Mouse (Mus musculus) heart, embryonic 13.5 days (tissue): ENCODE measurements around the gene Rmnd1. TPM values are rescaled to one million over a fixed set of nuclear protein-coding genes. Genes with fewer than 3 reads are reported as not detected.

Experiments used
- ATAC-seq: fragments of 200-750 bp; cut with Nextera tagmentation; 2 replicates; pipeline ENCODE4 v1.8.0; 2017; ENCODE audit warnings: moderate TSS enrichment; ENCODE audit not compliant: insufficient number of reproducible peaks, low FRiP score, low TSS enrichment; ENCODE audit errors: extremely low read depth
- H3K27ac ChIP-seq: fragments of 300-500 bp; sonication (generic); replicated peaks from 2 replicates; pipeline ENCODE4 v1.5.1; 2015; ENCODE audit warnings: moderate library complexity, mild to moderate bottlenecking, inconsistent platforms
- H3K27me3 ChIP-seq: fragments of 300-500 bp; sonication (generic); replicated peaks from 2 replicates; pipeline ENCODE4 v1.6.1; 2015; ENCODE audit warnings: mild to moderate bottlenecking, inconsistent platforms
- H3K36me3 ChIP-seq: fragments of 300-500 bp; sonication (generic); 2 replicates; pipeline ENCODE4 v1.6.1; 2015; ENCODE audit warnings: mild to moderate bottlenecking, inconsistent platforms
- H3K4me1 ChIP-seq: fragments of 300-500 bp; sonication (generic); 2 replicates; pipeline ENCODE4 v1.6.1; 2015; ENCODE audit warnings: inconsistent platforms
- H3K4me2 ChIP-seq: fragments of 300-500 bp; sonication (generic); 2 replicates; pipeline ENCODE4 v1.6.1; 2015; ENCODE audit warnings: inconsistent platforms, mild to moderate bottlenecking, moderate library complexity
- H3K4me3 ChIP-seq: fragments of 300-500 bp; sonication (generic); 2 replicates; pipeline ENCODE4 v1.5.1; 2015; ENCODE audit warnings: moderate library complexity, mild to moderate bottlenecking, inconsistent platforms
- H3K9ac ChIP-seq: fragments of 300-500 bp; sonication (generic); 2 replicates; pipeline ENCODE4 v1.6.1; 2015; ENCODE audit warnings: inconsistent platforms, mild to moderate bottlenecking, moderate library complexity
- H3K9me3 ChIP-seq: fragments of 300-500 bp; sonication (generic); 2 replicates; pipeline ENCODE4 v1.6.1; 2016; ENCODE audit warnings: inconsistent platforms
- WGBS: fragments of 180-500 bp; shearing (Covaris S2); methylation state at CpG from one replicate; pipeline ENCODE4 v1.1.7; 2015; ENCODE audit warnings: mixed read lengths; 5-methylcytosine and 5-hydroxymethylcytosine counted together
- polyA plus RNA-seq: library from polyadenylated mRNA; unstranded; fragments of >200 nt; fragmentation: Nextera tagmentation; extraction: Ambion mirVana; gene quantifications from 2 replicates; pipeline ENCODE4 v1.2.1, GENCODE M21; 2015

Rmnd1 gene
- polyA plus RNA-seq, 1 experiment from 2014 or later = 70.5 TPM

DNA sequence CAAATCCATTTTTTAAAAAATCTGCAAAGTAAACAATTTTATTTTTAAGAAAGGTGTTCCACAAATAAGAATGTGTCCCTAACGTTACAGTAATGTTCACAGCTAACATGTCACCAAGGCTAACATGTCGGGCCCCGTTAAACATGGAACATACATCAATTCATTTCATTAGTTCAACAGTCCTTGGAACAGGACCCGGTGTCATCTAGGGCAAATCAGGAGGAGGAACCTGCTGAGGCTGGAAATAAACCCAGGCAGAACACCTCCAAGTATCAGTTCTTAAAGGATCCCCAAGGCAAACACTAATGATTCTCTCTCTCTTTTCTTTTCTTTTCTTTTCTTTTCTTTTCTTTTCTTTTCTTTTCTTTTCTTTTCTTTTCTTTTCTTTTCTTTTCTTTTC is 57.5 kb downstream of the Rmnd1 start:
- no peaks in the 10 kb centered on the region for H3K27me3 ChIP-seq
- no peak overlapping the region for H3K27ac ChIP-seq
- no peaks in the 10 kb centered on the region for H3K9me3 ChIP-seq
- H3K9ac ChIP-seq = no peak overlapping the region
- H3K4me2 ChIP-seq = no peak overlapping the region
- H3K4me3 ChIP-seq = no peak overlapping the region
- H3K36me3 ChIP-seq = peaks cover 33% of the 10 kb centered on the region
- H3K4me1 ChIP-seq = peaks cover 8% of the 10 kb centered on the region; the same call in 1 of the 2 replicates
- ATAC-seq = no peak
- 83% methylated on average over 4 of the region's 4 CpGs for WGBS

DNA sequence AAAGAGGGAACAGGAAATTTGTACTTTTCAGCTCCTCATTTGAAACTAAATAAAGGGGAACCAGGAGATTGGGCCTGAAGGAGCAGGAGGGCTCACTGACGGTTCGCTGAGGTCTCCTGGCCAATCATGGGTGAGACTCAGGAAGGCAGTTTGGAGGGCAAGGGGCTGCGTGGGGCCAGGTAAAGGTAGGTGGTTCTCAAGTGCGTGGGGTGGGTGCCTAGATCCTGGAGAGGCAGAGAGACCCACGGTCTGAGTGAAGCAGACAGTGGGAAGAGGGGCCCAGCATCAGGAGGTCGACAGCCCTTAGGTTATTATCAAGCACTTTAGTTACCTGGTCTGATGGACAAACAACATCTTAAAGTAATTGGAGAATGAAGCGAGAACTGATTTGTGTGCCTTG is 57.9 kb downstream of the Rmnd1 start:
- no peak for ATAC-seq
- peaks cover 8% of the 10 kb centered on the region; the same call in 1 of the 2 replicates for H3K4me1 ChIP-seq
- WGBS = 93% methylated on average over 7 of the region's 7 CpGs
- H3K4me2 ChIP-seq = no peak overlapping the region
- H3K27me3 ChIP-seq = no peaks in the 10 kb centered on the region
- no peak overlapping the region for H3K4me3 ChIP-seq
- H3K9ac ChIP-seq = no peak overlapping the region
- no peak overlapping the region for H3K27ac ChIP-seq
- H3K9me3 ChIP-seq = no peaks in the 10 kb centered on the region
- peaks cover 38% of the 10 kb centered on the region for H3K36me3 ChIP-seq

DNA sequence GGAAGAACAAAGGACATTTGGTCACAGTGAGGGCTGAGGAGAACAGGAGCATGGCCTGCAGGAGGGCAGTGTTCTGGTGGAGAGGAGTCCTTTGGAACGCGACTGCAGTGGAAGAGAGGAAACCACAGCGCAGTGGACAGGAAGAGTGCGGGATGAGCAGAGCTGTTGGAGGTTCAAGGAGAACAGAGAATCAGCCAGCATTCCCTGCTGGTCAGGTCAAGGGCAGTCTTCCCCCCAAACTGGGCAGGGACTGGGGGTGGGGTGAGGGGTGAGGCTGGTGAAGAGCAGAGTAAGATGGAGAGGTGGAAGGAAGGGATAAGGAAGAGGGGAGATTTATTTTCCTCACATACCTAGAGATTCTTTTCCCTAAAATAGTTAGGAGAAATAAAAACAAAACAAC is 58.6 kb downstream of the Rmnd1 start:
- no peak overlapping the region for H3K4me2 ChIP-seq
- WGBS = 89% methylated on average over 4 of the region's 4 CpGs
- no peak for ATAC-seq
- H3K27me3 ChIP-seq = no peaks in the 10 kb centered on the region
- peaks cover 8% of the 10 kb centered on the region; the same call in 1 of the 2 replicates for H3K4me1 ChIP-seq
- peaks cover 45% of the 10 kb centered on the region for H3K36me3 ChIP-seq
- H3K27ac ChIP-seq = no peak overlapping the region
- H3K4me3 ChIP-seq = no peak overlapping the region
- no peaks in the 10 kb centered on the region for H3K9me3 ChIP-seq
- H3K9ac ChIP-seq = no peak overlapping the region

DNA sequence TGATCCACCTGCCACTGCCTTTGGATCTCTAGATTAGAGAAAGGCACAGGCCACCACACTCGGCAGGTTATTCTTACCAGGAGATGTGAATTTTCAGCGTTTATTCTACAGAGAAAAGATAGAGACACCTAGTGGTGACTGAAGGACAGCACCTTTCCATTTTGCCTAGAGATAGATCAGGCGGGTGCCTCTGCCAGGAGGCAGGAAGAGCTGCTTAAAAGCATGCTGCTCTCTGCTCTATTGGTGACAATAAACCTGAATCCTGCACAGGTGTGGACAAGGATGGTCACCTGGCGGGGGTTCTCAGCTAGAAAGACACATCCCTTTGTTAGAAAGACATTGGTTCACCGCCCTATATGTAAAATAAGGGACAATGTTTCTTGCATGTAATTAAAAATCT is 60.2 kb downstream of the Rmnd1 start:
- Histone ChIP-seq H3K4me3 (no peak overlapping the region), H3K36me3 (peaks cover 60% of the 10 kb centered on the region), H3K4me1 (peaks cover 5% of the 10 kb centered on the region; the same call in 1 of the 2 replicates), H3K9ac (no peak overlapping the region), H3K27me3 (no peaks in the 10 kb centered on the region), H3K4me2 (no peak overlapping the region), H3K9me3 (peaks cover 4% of the 10 kb centered on the region; the same call in 1 of the 2 replicates), H3K27ac (no peak overlapping the region)
- ATAC-seq = no peak
- WGBS = 51% methylated on average over 5 of the region's 5 CpGs

DNA sequence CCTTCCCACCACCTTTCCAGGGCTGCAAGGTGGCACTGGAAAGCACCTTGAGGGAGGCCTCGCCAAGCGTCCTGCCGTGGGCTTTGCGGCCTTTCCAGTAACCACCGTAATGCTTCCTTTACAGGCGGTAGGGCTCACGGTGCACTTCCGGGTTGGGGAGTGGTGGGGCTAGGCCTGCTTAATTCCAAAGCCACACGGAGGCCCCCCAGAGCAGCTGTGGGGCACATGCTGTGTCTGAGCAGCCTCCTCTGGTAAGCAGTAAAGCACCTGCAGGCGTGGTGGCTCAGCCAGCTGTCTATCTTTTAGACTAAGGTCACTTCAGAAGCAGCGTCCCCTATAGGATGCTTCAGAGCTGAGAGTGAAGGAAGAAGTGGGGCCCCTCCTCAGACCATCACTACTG is 62.1 kb downstream of the Rmnd1 start:
- Histone ChIP-seq H3K4me1 (no peaks in the 10 kb centered on the region), H3K4me2 (no peak overlapping the region), H3K9me3 (peaks cover 4% of the 10 kb centered on the region; the same call in 1 of the 2 replicates), H3K4me3 (no peak overlapping the region), H3K36me3 (peaks cover 78% of the 10 kb centered on the region), H3K27me3 (no peaks in the 10 kb centered on the region), H3K9ac (no peak overlapping the region), H3K27ac (no peak overlapping the region)
- WGBS = 87% methylated on average over 11 of the region's 11 CpGs
- no peak for ATAC-seq

DNA sequence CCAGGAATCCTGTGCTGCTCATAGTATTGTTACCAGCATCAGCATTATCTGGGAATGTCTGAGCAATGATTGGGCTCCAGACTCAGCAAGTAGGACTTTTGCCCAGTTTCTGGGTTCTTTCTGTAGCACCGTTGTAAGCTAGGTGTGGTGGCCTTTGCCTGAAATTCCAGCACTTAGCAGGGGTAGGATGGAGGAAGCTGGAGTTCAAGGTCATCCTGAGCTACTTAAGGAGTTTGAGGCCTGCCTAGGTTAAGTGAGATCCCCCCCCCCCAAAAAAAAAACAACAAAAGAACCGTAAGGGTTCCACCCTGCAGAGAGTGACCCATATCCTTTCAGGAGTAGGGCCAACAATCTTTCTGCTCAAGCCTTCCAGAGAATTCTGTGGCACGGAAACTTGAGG is 67.6 kb downstream of the Rmnd1 start:
- Histone ChIP-seq H3K4me1 (no peaks in the 10 kb centered on the region), H3K27ac (no peak overlapping the region), H3K36me3 (peaks cover 67% of the 10 kb centered on the region), H3K4me3 (no peak overlapping the region), H3K9ac (no peak overlapping the region), H3K9me3 (peaks cover 13% of the 10 kb centered on the region), H3K27me3 (no peaks in the 10 kb centered on the region), H3K4me2 (no peak overlapping the region)
- ATAC-seq = no peak
- WGBS = 71% methylated on average over 3 of the region's 3 CpGs

DNA sequence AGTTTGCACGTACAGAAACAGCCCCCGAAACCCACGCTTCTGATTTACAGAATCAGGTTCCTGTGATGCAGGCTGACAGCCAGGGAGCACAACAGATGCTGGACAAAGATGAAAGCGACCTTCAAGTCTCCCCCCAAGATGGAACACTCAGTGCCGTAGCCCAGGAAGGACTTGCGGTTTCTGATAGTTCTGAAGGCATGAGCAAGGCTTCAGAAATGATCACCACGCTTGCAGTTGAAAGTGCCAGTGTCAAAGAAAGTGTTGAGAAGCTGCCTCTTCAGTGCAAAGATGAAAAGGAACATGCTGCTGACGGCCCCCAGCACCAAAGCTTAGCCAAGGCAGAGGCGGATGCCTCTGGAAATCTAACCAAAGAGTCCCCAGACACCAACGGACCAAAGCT is 74.8 kb downstream of the Rmnd1 start:
- H3K4me2 ChIP-seq = no peak overlapping the region
- 79% methylated on average over 10 of the region's 10 CpGs for WGBS
- H3K27me3 ChIP-seq = no peaks in the 10 kb centered on the region
- peaks cover 4% of the 10 kb centered on the region for H3K9me3 ChIP-seq
- peaks cover 80% of the 10 kb centered on the region for H3K36me3 ChIP-seq
- no peak for ATAC-seq
- H3K4me1 ChIP-seq = no peaks in the 10 kb centered on the region
- H3K4me3 ChIP-seq = no peak overlapping the region
- H3K27ac ChIP-seq = no peak overlapping the region
- H3K9ac ChIP-seq = no peak overlapping the region

DNA sequence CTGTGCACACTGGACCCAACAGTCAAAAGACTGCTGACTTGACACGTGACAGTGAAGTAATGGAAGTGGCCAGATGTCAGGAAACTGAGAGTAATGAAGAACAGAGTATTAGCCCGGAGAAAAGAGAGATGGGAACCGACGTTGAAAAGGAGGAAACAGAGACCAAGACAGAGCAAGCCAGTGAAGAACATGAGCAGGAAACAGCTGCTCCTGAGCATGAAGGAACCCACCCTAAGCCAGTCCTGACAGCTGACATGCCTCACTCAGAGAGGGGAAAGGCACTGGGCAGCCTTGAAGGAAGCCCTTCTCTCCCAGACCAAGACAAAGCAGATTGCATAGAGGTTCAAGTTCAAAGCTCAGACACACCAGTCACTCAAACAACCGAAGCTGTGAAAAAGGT is 75.5 kb downstream of the Rmnd1 start:
- Histone ChIP-seq H3K9ac (no peak overlapping the region), H3K9me3 (no peaks in the 10 kb centered on the region), H3K4me3 (no peak overlapping the region), H3K27me3 (no peaks in the 10 kb centered on the region), H3K27ac (no peak overlapping the region), H3K4me2 (no peak overlapping the region), H3K4me1 (no peaks in the 10 kb centered on the region), H3K36me3 (peaks cover 85% of the 10 kb centered on the region)
- WGBS = 57% methylated on average over 5 of the region's 5 CpGs
- ATAC-seq = no peak

DNA sequence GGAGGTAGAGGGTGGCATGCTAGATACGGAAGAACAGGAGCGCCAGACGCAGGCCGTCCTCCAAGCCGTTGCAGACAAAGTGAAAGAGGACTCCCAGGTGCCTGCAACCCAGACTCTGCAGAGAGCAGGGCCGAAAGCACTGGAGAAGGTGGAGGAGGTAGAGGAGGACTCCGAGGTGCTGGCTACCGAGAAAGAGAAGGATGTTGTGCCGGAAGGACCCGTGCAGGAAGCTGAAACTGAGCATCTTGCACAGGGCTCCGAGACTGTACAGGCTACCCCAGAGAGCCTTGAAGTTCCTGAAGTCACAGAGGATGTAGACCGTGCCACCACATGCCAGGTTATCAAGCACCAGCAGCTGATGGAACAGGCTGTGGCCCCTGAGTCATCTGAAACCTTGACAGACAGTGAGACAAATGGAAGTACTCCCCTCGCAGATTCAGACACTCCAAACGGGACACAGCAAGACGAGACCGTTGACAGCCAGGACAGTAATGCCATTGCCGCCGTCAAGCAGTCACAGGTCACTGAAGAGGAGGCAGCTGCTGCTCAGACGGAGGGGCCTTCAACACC is 76.2 kb downstream of the Rmnd1 start:
- no peak overlapping the region for H3K9ac ChIP-seq
- H3K36me3 ChIP-seq = peaks cover 86% of the 10 kb centered on the region
- no peaks in the 10 kb centered on the region for H3K27me3 ChIP-seq
- H3K9me3 ChIP-seq = no peaks in the 10 kb centered on the region
- ATAC-seq = no peak
- no peaks in the 10 kb centered on the region for H3K4me1 ChIP-seq
- no peak overlapping the region for H3K4me3 ChIP-seq
- no peak overlapping the region for H3K4me2 ChIP-seq
- H3K27ac ChIP-seq = no peak overlapping the region
- 71% methylated on average over 19 of the region's 19 CpGs for WGBS

DNA sequence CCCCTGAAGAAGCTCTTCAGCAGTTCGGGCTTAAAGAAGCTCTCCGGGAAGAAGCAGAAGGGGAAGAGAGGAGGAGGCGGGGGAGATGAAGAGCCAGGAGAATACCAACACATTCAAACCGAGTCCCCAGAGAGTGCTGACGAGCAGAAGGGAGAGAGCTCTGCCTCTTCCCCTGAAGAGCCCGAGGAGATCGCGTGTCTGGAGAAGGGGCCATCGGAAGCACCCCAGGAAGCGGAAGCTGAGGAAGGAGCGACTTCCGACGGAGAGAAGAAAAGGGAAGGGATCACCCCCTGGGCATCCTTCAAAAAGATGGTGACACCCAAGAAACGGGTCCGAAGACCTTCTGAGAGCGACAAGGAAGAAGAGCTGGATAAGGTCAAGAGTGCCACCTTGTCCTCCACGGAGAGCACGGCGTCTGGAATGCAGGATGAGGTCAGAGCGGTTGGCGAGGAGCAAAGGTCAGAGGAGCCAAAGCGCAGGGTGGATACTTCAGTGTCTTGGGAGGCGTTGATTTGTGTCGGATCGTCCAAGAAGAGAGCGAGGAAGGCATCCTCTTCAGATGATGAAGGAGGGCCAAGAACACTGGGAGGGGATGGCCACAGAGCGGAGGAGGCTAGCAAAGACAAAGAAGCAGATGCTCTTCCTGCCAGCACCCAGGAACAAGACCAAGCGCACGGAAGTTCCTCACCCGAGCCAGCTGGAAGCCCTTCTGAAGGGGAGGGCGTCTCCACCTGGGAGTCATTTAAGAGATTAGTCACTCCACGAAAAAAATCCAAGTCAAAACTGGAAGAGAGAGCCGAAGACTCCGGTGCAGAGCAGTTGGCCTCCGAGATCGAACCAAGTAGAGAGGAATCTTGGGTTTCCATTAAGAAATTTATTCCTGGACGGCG is 77.6 kb downstream of the Rmnd1 start:
- H3K36me3 ChIP-seq = peaks cover 72% of the 10 kb centered on the region
- no peak overlapping the region for H3K27ac ChIP-seq
- no peak for ATAC-seq

More for the DNA sequence above, 77.6 kb downstream of the Rmnd1 start:
- H3K9me3 ChIP-seq = no peaks in the 10 kb centered on the region
- H3K4me1 ChIP-seq = no peaks in the 10 kb centered on the region
- H3K4me3 ChIP-seq = no peak overlapping the region
- WGBS = 81% methylated on average over 38 of the region's 38 CpGs
- H3K9ac ChIP-seq = no peak overlapping the region
- no peaks in the 10 kb centered on the region for H3K27me3 ChIP-seq
- no peak overlapping the region for H3K4me2 ChIP-seq
